Mouse (Mus musculus) lung, embryonic 14.5 days (tissue): Measurements from ENCODE around the gene Crybg3. TPM values are rescaled to one million over a fixed set of nuclear protein-coding genes. Genes with fewer than 3 reads are reported as not detected.

Source experiments
- ATAC-seq: fragments of 200-750 bp; cut with Nextera tagmentation; 2 replicates; pipeline ENCODE4 v1.8.0; 2017; ENCODE audit warnings: mild to moderate bottlenecking, moderate TSS enrichment, moderate library complexity; ENCODE audit not compliant: insufficient read depth
- DNase-seq: peaks from one replicate; pipeline ENCODE4 v3.0.0-alpha.2; 2015
- H3K27ac ChIP-seq: fragments of 300-500 bp; sonication (generic); 2 replicates; pipeline ENCODE4 v1.5.1; 2014; ENCODE audit warnings: low read depth, mild to moderate bottlenecking, moderate library complexity
- H3K27me3 ChIP-seq: fragments of 300-500 bp; sonication (generic); 2 replicates; pipeline ENCODE4 v1.6.1; 2014; ENCODE audit warnings: low read length, control low read depth; ENCODE audit not compliant: insufficient read depth
- H3K36me3 ChIP-seq: fragments of 300-500 bp; sonication (generic); 2 replicates; pipeline ENCODE4 v1.6.1; 2014; ENCODE audit warnings: control low read depth; ENCODE audit not compliant: insufficient read depth
- H3K4me1 ChIP-seq: fragments of 300-500 bp; sonication (generic); 2 replicates; pipeline ENCODE4 v1.6.1; 2014; ENCODE audit warnings: antibody characterized with exemption, control low read depth; ENCODE audit not compliant: insufficient read depth
- H3K4me2 ChIP-seq: fragments of 300-500 bp; sonication (generic); 2 replicates; pipeline ENCODE4 v1.6.1; 2014; ENCODE audit warnings: mild to moderate bottlenecking
- H3K4me3 ChIP-seq: fragments of 300-500 bp; sonication (generic); 2 replicates; pipeline ENCODE4 v1.5.1; 2014; ENCODE audit warnings: low read depth, low read length
- H3K9ac ChIP-seq: fragments of 300-500 bp; sonication (generic); 2 replicates; pipeline ENCODE4 v1.6.1; 2014
- H3K9me3 ChIP-seq: fragments of 300-500 bp; sonication (generic); 2 replicates; pipeline ENCODE4 v1.6.1; 2016; ENCODE audit warnings: low read depth, low read length, control low read depth
- CTCF ChIP-seq: IDR thresholded peaks from 2 replicates; pipeline ENCODE4 v1.5.1; 2016; ENCODE audit warnings: antibody characterized with exemption, low read depth
- WGBS: fragments of 180-500 bp; shearing (Covaris S2); extraction: QIAGEN DNeasy Blood & Tissue Kit; methylation state at CpG from one replicate; pipeline ENCODE4 v1.1.7; 2014; 5-methylcytosine and 5-hydroxymethylcytosine counted together
- polyA plus RNA-seq: library from polyadenylated mRNA; unstranded; fragments of >200 nt; fragmentation: Nextera tagmentation; extraction: Ambion mirVana; gene quantifications from 2 replicates; pipeline ENCODE4 v1.2.1, GENCODE M21; 2014

Crybg3 gene
- polyA plus RNA-seq, 1 experiment from 2014 or later = 9.7 TPM

- Histone ChIP-seq H3K4me1 (peaks cover 4% of the 10 kb centered on the region; the same call in 1 of the 2 replicates), H3K9ac (no peak overlapping the region), H3K4me2 (peak overlapping the region; percentile 18; the same call in 1 of the 2 replicates), H3K36me3 (no peaks in the 10 kb centered on the region), H3K27ac (0 out of 2 replicates have a peak overlapping the region, but pooled peaks have one; percentile 20), H3K4me3 (no peak overlapping the region), H3K9me3 (no peaks in the 10 kb centered on the region), H3K27me3 (no peaks in the 10 kb centered on the region)
- WGBS = 27% methylated on average over 6 of the region's 6 CpGs
- no peak for TF ChIP-seq CTCF
- DNase-seq (peak; percentile 82), ATAC-seq (0 out of 2 replicates have a peak, but pooled peaks have one; percentile 42)
These were observed 10.0 kb downstream of the Crybg3 start for GRCm38 (mm10) chr16:59590790-59591189.

- no peaks in the 10 kb centered on the region for H3K9me3 ChIP-seq
- H3K36me3 ChIP-seq = no peaks in the 10 kb centered on the region
- H3K27ac ChIP-seq = no peak overlapping the region
- no peak overlapping the region for H3K9ac ChIP-seq
- ATAC-seq (no peak), DNase-seq (no peak)
- no peak overlapping the region for H3K4me2 ChIP-seq
- no peaks in the 10 kb centered on the region for H3K27me3 ChIP-seq
- peaks cover 3% of the 10 kb centered on the region; the same call in 1 of the 2 replicates for H3K4me1 ChIP-seq
- WGBS = 90% methylated on average over 13 of the region's 13 CpGs
- no peak for TF ChIP-seq CTCF
- H3K4me3 ChIP-seq = no peak overlapping the region
These were observed 12.3 kb downstream of the Crybg3 start for GRCm38 (mm10) chr16:59588351-59589025.

GRCm38 (mm10) chr16:59587816-59588215, 13.0 kb downstream of the Crybg3 start:
- H3K9me3 ChIP-seq = no peaks in the 10 kb centered on the region
- no peaks in the 10 kb centered on the region for H3K27me3 ChIP-seq
- no peak overlapping the region for H3K4me3 ChIP-seq
- no peak overlapping the region for H3K4me2 ChIP-seq
- no peak overlapping the region for H3K27ac ChIP-seq
- TF ChIP-seq CTCF = no peak
- peaks cover 3% of the 10 kb centered on the region; the same call in 1 of the 2 replicates for H3K4me1 ChIP-seq
- H3K9ac ChIP-seq = no peak overlapping the region
- DNase-seq (no peak), ATAC-seq (no peak)
- WGBS = 56% methylated on average over 10 of the region's 10 CpGs
- H3K36me3 ChIP-seq = no peaks in the 10 kb centered on the region

- Histone ChIP-seq H3K4me1 (peaks cover 3% of the 10 kb centered on the region; the same call in 1 of the 2 replicates), H3K4me2 (no peak overlapping the region), H3K36me3 (no peaks in the 10 kb centered on the region), H3K4me3 (no peak overlapping the region), H3K27ac (no peak overlapping the region), H3K27me3 (no peaks in the 10 kb centered on the region), H3K9ac (no peak overlapping the region), H3K9me3 (no peaks in the 10 kb centered on the region)
- 88% methylated on average over 8 of the region's 8 CpGs for WGBS
- TF ChIP-seq CTCF = no peak
- ATAC-seq (no peak), DNase-seq (no peak)
These were observed 13.9 kb downstream of the Crybg3 start for GRCm38 (mm10) chr16:59586911-59587310.

GRCm38 (mm10) chr16:59586276-59586675, 14.5 kb downstream of the Crybg3 start:
- Histone ChIP-seq H3K9ac (no peak overlapping the region), H3K36me3 (no peaks in the 10 kb centered on the region), H3K4me3 (no peak overlapping the region), H3K4me1 (peaks cover 3% of the 10 kb centered on the region; the same call in 1 of the 2 replicates), H3K27ac (no peak overlapping the region), H3K4me2 (no peak overlapping the region), H3K27me3 (no peaks in the 10 kb centered on the region), H3K9me3 (no peaks in the 10 kb centered on the region)
- ATAC-seq (peak; percentile 64; the same call in 1 of the 2 replicates), DNase-seq (peak; percentile 22)
- 20% methylated on average over 6 of the region's 6 CpGs for WGBS
- TF ChIP-seq CTCF = no peak

GRCm38 (mm10) chr16:59585706-59586244, 15.0 kb downstream of the Crybg3 start:
- H3K27me3 ChIP-seq = no peaks in the 10 kb centered on the region
- no peak for DNase-seq
- H3K9ac ChIP-seq = no peak overlapping the region
- TF ChIP-seq CTCF = no peak
- peaks cover 3% of the 10 kb centered on the region; the same call in 1 of the 2 replicates for H3K4me1 ChIP-seq
- H3K4me3 ChIP-seq = no peak overlapping the region
- no peak overlapping the region for H3K27ac ChIP-seq
- ATAC-seq = 0 out of 2 replicates have a peak, but pooled peaks have one; percentile 33
- H3K36me3 ChIP-seq = no peaks in the 10 kb centered on the region
- no peak overlapping the region for H3K4me2 ChIP-seq
- WGBS = 70% methylated on average over 4 of the region's 4 CpGs
- H3K9me3 ChIP-seq = no peaks in the 10 kb centered on the region

- Histone ChIP-seq H3K27me3 (no peaks in the 10 kb centered on the region), H3K4me3 (no peak overlapping the region), H3K36me3 (no peaks in the 10 kb centered on the region), H3K9me3 (no peaks in the 10 kb centered on the region), H3K4me2 (no peak overlapping the region), H3K27ac (no peak overlapping the region), H3K9ac (no peak overlapping the region), H3K4me1 (peaks cover 3% of the 10 kb centered on the region; the same call in 1 of the 2 replicates)
- ATAC-seq (no peak), DNase-seq (no peak)
- 79% methylated on average over 5 of the region's 5 CpGs for WGBS
- TF ChIP-seq CTCF = no peak
These were observed 17.3 kb downstream of the Crybg3 start for GRCm38 (mm10) chr16:59583515-59583914.
